Mouse (Mus musculus) urinary bladder, postnatal 10 days (tissue): ENCODE results near the gene Exoc6.
"Not testable (repeated sequence)": the region's sequence is repeated elsewhere in the genome, so short reads cannot be mapped to it uniquely, and the experiment has no call there.

Experiments
- DNase-seq: peaks from one replicate; pipeline ENCODE4 v3.0.0; 2022; ENCODE audit warnings: low spot score

The Exoc6 gene

GRCm38 (mm10) chr19:37537717-37538116, 12.5 kb upstream of the Exoc6 start:
- no peak for DNase-seq

- no peak for DNase-seq
Measured at GRCm38 (mm10) chr19:37540201-37540600, 10.0 kb upstream of the Exoc6 start.

- DNase-seq: no peak
Measured at GRCm38 (mm10) chr19:37543537-37544326, 6.5 kb upstream of the Exoc6 start.

- no peak for DNase-seq
Measured at GRCm38 (mm10) chr19:37544476-37544875, 5.7 kb upstream of the Exoc6 start.

GRCm38 (mm10) chr19:37545231-37545630, 5.0 kb upstream of the Exoc6 start:
- no peak for DNase-seq

GRCm38 (mm10) chr19:37545725-37546124, 4.5 kb upstream of the Exoc6 start:
- DNase-seq: no peak

- no peak for DNase-seq
Measured at GRCm38 (mm10) chr19:37546776-37547175, 3.4 kb upstream of the Exoc6 start.

GRCm38 (mm10) chr19:37551040-37551566, 885 bp downstream of the Exoc6 start:
- no peak for DNase-seq

- DNase-seq: no peak
Measured at GRCm38 (mm10) chr19:37553376-37554265, 3.4 kb downstream of the Exoc6 start.

GRCm38 (mm10) chr19:37554266-37554650, 4.0 kb downstream of the Exoc6 start:
- not testable (repeated sequence) for DNase-seq

- DNase-seq: no peak
Measured at GRCm38 (mm10) chr19:37555863-37556566, 5.8 kb downstream of the Exoc6 start.

GRCm38 (mm10) chr19:37557898-37558297, 7.7 kb downstream of the Exoc6 start:
- DNase-seq: no peak

GRCm38 (mm10) chr19:37559286-37560079, 9.3 kb downstream of the Exoc6 start:
- DNase-seq: no peak

- no peak for DNase-seq
Measured at GRCm38 (mm10) chr19:37560080-37560427, 9.8 kb downstream of the Exoc6 start.

GRCm38 (mm10) chr19:37561106-37561892, 11.1 kb downstream of the Exoc6 start:
- no peak for DNase-seq

- DNase-seq: no peak
Measured at GRCm38 (mm10) chr19:37563763-37564162, 13.5 kb downstream of the Exoc6 start.

GRCm38 (mm10) chr19:37565806-37566205, 15.6 kb downstream of the Exoc6 start:
- DNase-seq: no peak

GRCm38 (mm10) chr19:37569186-37569754, 19.1 kb downstream of the Exoc6 start:
- DNase-seq: no peak

- DNase-seq: no peak
Measured at GRCm38 (mm10) chr19:37570966-37571718, 20.9 kb downstream of the Exoc6 start.

GRCm38 (mm10) chr19:37574802-37575201, 24.6 kb downstream of the Exoc6 start:
- DNase-seq: no peak
